Mouse (Mus musculus) lung, embryonic 14.5 days (tissue): ENCODE measurements at regions not wholly inside any gene's neighbourhood (a gene's known extent, or its start where the extent isn't known, plus 50 kb on each side); places are given as distances from the start of the nearest gene placed in this dataset.

Experiments used
- ATAC-seq: fragments of 200-750 bp; cut with Nextera tagmentation; 2 replicates; pipeline ENCODE4 v1.8.0; 2017; ENCODE audit warnings: mild to moderate bottlenecking, moderate TSS enrichment, moderate library complexity; ENCODE audit not compliant: insufficient read depth
- DNase-seq: peaks from one replicate; pipeline ENCODE4 v3.0.0-alpha.2; 2015
- H3K27ac ChIP-seq: fragments of 300-500 bp; sonication (generic); 2 replicates; pipeline ENCODE4 v1.5.1; 2014; ENCODE audit warnings: low read depth, mild to moderate bottlenecking, moderate library complexity
- H3K27me3 ChIP-seq: fragments of 300-500 bp; sonication (generic); 2 replicates; pipeline ENCODE4 v1.6.1; 2014; ENCODE audit warnings: low read length, control low read depth; ENCODE audit not compliant: insufficient read depth
- H3K36me3 ChIP-seq: fragments of 300-500 bp; sonication (generic); 2 replicates; pipeline ENCODE4 v1.6.1; 2014; ENCODE audit warnings: control low read depth; ENCODE audit not compliant: insufficient read depth
- H3K4me1 ChIP-seq: fragments of 300-500 bp; sonication (generic); 2 replicates; pipeline ENCODE4 v1.6.1; 2014; ENCODE audit warnings: antibody characterized with exemption, control low read depth; ENCODE audit not compliant: insufficient read depth
- H3K4me2 ChIP-seq: fragments of 300-500 bp; sonication (generic); 2 replicates; pipeline ENCODE4 v1.6.1; 2014; ENCODE audit warnings: mild to moderate bottlenecking
- H3K4me3 ChIP-seq: fragments of 300-500 bp; sonication (generic); 2 replicates; pipeline ENCODE4 v1.5.1; 2014; ENCODE audit warnings: low read depth, low read length
- H3K9ac ChIP-seq: fragments of 300-500 bp; sonication (generic); 2 replicates; pipeline ENCODE4 v1.6.1; 2014
- H3K9me3 ChIP-seq: fragments of 300-500 bp; sonication (generic); 2 replicates; pipeline ENCODE4 v1.6.1; 2016; ENCODE audit warnings: low read depth, low read length, control low read depth
- CTCF ChIP-seq: IDR thresholded peaks from 2 replicates; pipeline ENCODE4 v1.5.1; 2016; ENCODE audit warnings: antibody characterized with exemption, low read depth
- WGBS: fragments of 180-500 bp; shearing (Covaris S2); extraction: QIAGEN DNeasy Blood & Tissue Kit; methylation state at CpG from one replicate; pipeline ENCODE4 v1.1.7; 2014; 5-methylcytosine and 5-hydroxymethylcytosine counted together

GRCm38 (mm10) chr10:95760121-95760870 is 82.4 kb downstream of the Gm33543 start:
- H3K27me3 ChIP-seq = no peaks in the 10 kb centered on the region
- no peaks in the 10 kb centered on the region for H3K9me3 ChIP-seq
- no peak overlapping the region for H3K9ac ChIP-seq
- ATAC-seq (no peak), DNase-seq (no peak)
- H3K36me3 ChIP-seq = no peaks in the 10 kb centered on the region
- H3K4me2 ChIP-seq = no peak overlapping the region
- H3K4me3 ChIP-seq = no peak overlapping the region
- H3K27ac ChIP-seq = no peak overlapping the region
- no peaks in the 10 kb centered on the region for H3K4me1 ChIP-seq
- 61% methylated on average over 9 of the region's 9 CpGs for WGBS
- TF ChIP-seq CTCF = no peak

- Histone ChIP-seq H3K9ac (no peak overlapping the region), H3K9me3 (no peaks in the 10 kb centered on the region), H3K4me3 (no peak overlapping the region), H3K27ac (no peak overlapping the region), H3K4me2 (no peak overlapping the region), H3K36me3 (no peaks in the 10 kb centered on the region), H3K27me3 (no peaks in the 10 kb centered on the region), H3K4me1 (no peaks in the 10 kb centered on the region)
- WGBS = 83% methylated on average over 8 of the region's 8 CpGs
- TF ChIP-seq CTCF = no peak
- DNase-seq (no peak), ATAC-seq (no peak)
Measured at GRCm38 (mm10) chr10:95758181-95758580, 84.5 kb downstream of the Gm33543 start.

GRCm38 (mm10) chr10:95755429-95755828 is 82.2 kb upstream of the Anapc15-ps start:
- no peak overlapping the region for H3K9ac ChIP-seq
- no peak for ATAC-seq
- H3K27ac ChIP-seq = no peak overlapping the region
- no peaks in the 10 kb centered on the region for H3K36me3 ChIP-seq
- H3K4me3 ChIP-seq = no peak overlapping the region
- no peak overlapping the region for H3K4me2 ChIP-seq
- no peak for DNase-seq
- no peaks in the 10 kb centered on the region for H3K27me3 ChIP-seq
- no peak for TF ChIP-seq CTCF
- 71% methylated on average over 3 of the region's 3 CpGs for WGBS
- no peaks in the 10 kb centered on the region for H3K4me1 ChIP-seq
- no peaks in the 10 kb centered on the region for H3K9me3 ChIP-seq

GRCm38 (mm10) chr10:95753396-95753905 is 80.2 kb upstream of the Anapc15-ps start:
- no peak overlapping the region for H3K9ac ChIP-seq
- H3K4me2 ChIP-seq = no peak overlapping the region
- 84% methylated on average over 11 of the region's 11 CpGs for WGBS
- H3K9me3 ChIP-seq = no peaks in the 10 kb centered on the region
- TF ChIP-seq CTCF = no peak
- ATAC-seq (no peak), DNase-seq (no peak)
- no peaks in the 10 kb centered on the region for H3K4me1 ChIP-seq
- H3K27ac ChIP-seq = no peak overlapping the region
- no peak overlapping the region for H3K4me3 ChIP-seq
- no peaks in the 10 kb centered on the region for H3K27me3 ChIP-seq
- no peaks in the 10 kb centered on the region for H3K36me3 ChIP-seq

GRCm38 (mm10) chr10:95748360-95748759 is 75.1 kb upstream of the Anapc15-ps start:
- WGBS = 92% methylated on average over 1 of the region's 1 CpGs
- DNase-seq = no peak
- H3K4me1 ChIP-seq = no peaks in the 10 kb centered on the region
- no peak for ATAC-seq
- H3K4me3 ChIP-seq = no peak overlapping the region
- H3K27me3 ChIP-seq = no peaks in the 10 kb centered on the region
- TF ChIP-seq CTCF = no peak
- no peaks in the 10 kb centered on the region for H3K36me3 ChIP-seq
- H3K9me3 ChIP-seq = no peaks in the 10 kb centered on the region
- H3K27ac ChIP-seq = no peak overlapping the region
- no peak overlapping the region for H3K4me2 ChIP-seq
- no peak overlapping the region for H3K9ac ChIP-seq

GRCm38 (mm10) chr10:95747939-95748338 is 74.7 kb upstream of the Anapc15-ps start:
- no peaks in the 10 kb centered on the region for H3K27me3 ChIP-seq
- H3K36me3 ChIP-seq = no peaks in the 10 kb centered on the region
- no peaks in the 10 kb centered on the region for H3K9me3 ChIP-seq
- no peak overlapping the region for H3K9ac ChIP-seq
- TF ChIP-seq CTCF = no peak
- 71% methylated on average over 7 of the region's 7 CpGs for WGBS
- H3K4me1 ChIP-seq = no peaks in the 10 kb centered on the region
- DNase-seq (no peak), ATAC-seq (no peak)
- no peak overlapping the region for H3K4me2 ChIP-seq
- no peak overlapping the region for H3K4me3 ChIP-seq
- H3K27ac ChIP-seq = no peak overlapping the region

- no peaks in the 10 kb centered on the region for H3K9me3 ChIP-seq
- DNase-seq = no peak
- TF ChIP-seq CTCF = no peak
Measured at GRCm38 (mm10) chr10:95745834-95746620, 72.8 kb upstream of the Anapc15-ps start.

More at GRCm38 (mm10) chr10:95745834-95746620, 72.8 kb upstream of the Anapc15-ps start:
- no peaks in the 10 kb centered on the region for H3K4me1 ChIP-seq
- H3K4me3 ChIP-seq = no peak overlapping the region
- H3K36me3 ChIP-seq = no peaks in the 10 kb centered on the region
- H3K27me3 ChIP-seq = no peaks in the 10 kb centered on the region
- no peak overlapping the region for H3K4me2 ChIP-seq
- H3K27ac ChIP-seq = no peak overlapping the region
- WGBS = 69% methylated on average over 10 of the region's 10 CpGs
- no peak overlapping the region for H3K9ac ChIP-seq
- ATAC-seq = no peak
